Mouse (Mus musculus): Measurements from ENCODE around the gene Gm35315.

DNA sequence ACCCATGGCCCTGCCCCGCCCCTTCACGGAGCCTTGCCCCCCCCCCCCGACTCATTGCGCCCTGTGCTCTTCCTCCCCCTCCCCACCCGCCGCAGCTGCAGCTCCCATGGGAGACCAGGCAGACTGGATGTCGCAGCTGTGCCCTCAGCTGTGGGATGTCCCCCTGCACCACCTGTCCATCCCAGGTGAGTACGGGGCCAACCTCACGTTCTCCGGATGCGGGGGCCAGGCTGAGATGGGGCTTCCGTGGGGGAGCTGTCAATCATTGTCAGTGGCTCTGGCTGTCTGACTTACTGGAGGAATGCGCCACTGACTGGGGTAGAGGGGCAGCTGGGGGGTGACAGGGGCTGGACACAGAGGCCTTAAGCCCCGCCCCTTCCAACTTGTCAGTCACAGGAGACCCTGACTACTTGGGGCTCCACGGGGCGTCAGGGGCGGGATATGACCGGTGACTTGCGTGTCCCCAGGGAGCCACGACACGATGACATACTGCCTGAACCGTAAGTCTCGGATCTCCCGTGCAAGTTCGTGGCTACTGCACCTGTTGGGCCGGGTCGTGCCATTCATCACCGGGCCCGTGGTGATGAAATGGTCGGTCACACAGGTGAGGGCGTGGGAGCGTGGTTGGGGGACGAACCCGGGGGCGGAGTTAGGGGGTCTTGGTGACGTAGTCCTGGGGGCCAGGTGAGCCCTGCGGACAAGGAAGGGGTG is 6.9 kb upstream of the Gm35315 start:
- TF ChIP-seq CHD2 (IDR thresholded peaks at IDR 0.05; ENCODE audit: low read depth, low read length) (no peak), ZNF384 (IDR thresholded peaks at IDR 0.05; ENCODE audit: low read depth, low read length) (no peak)
